Mouse (Mus musculus) brain, adult 2 months (tissue): ENCODE measurements around the gene Slc37a1.
A peak's percentile ranks its signal among the peaks of the same experiment; 100 is the strongest.
"Not testable (repeated sequence)": the region's sequence is repeated elsewhere in the genome, so short reads cannot be mapped to it uniquely, and the experiment has no call there.

Experiments used
- DNase-seq: peaks from one replicate; pipeline ENCODE4 v3.0.0; 2011; ENCODE audit warnings: low read depth, low spot score

Gene Slc37a1

GRCm38 (mm10) chr17:31351984-31352383 lies 65.4 kb downstream of the Slc37a1 start:
- no peak for DNase-seq

- DNase-seq, result peak; percentile 51
Measured at GRCm38 (mm10) chr17:31353255-31353654, 66.7 kb downstream of the Slc37a1 start.

- DNase-seq, result not testable (repeated sequence)
Measured at GRCm38 (mm10) chr17:31354684-31355083, 68.1 kb downstream of the Slc37a1 start.

- DNase-seq, result peak; percentile 53
Measured at GRCm38 (mm10) chr17:31355792-31356502, 69.4 kb downstream of the Slc37a1 start.

- DNase-seq, result peak; percentile 35
Measured at GRCm38 (mm10) chr17:31360582-31360981, 74.0 kb downstream of the Slc37a1 start.

GRCm38 (mm10) chr17:31365586-31366166 lies 79.1 kb downstream of the Slc37a1 start:
- no peak for DNase-seq

GRCm38 (mm10) chr17:31370221-31370620 lies 83.6 kb downstream of the Slc37a1 start:
- no peak for DNase-seq

GRCm38 (mm10) chr17:31370931-31371330 lies 84.3 kb downstream of the Slc37a1 start:
- no peak for DNase-seq

GRCm38 (mm10) chr17:31377961-31378360 lies 91.4 kb downstream of the Slc37a1 start:
- DNase-seq, result peak; percentile 90

GRCm38 (mm10) chr17:31378361-31378761 lies 91.8 kb downstream of the Slc37a1 start:
- DNase-seq, result peak; percentile 73

- no peak for DNase-seq
Measured at GRCm38 (mm10) chr17:31379086-31379485, 92.5 kb downstream of the Slc37a1 start.

- no peak for DNase-seq
Measured at GRCm38 (mm10) chr17:31379863-31380262, 93.3 kb downstream of the Slc37a1 start.

GRCm38 (mm10) chr17:31383320-31383719 lies 96.7 kb downstream of the Slc37a1 start:
- no peak for DNase-seq

- no peak for DNase-seq
Measured at GRCm38 (mm10) chr17:31384968-31385627, 98.5 kb downstream of the Slc37a1 start.

GRCm38 (mm10) chr17:31385671-31386665 lies 99.4 kb downstream of the Slc37a1 start, which contains the start of gene Pde9a:
Gene Pde9a, plus strand, starts transcription at chr17:31386210.
- DNase-seq, result peak; percentile 85

GRCm38 (mm10) chr17:31386766-31387275 lies 100.2 kb downstream of the Slc37a1 start:
- DNase-seq, result no peak

GRCm38 (mm10) chr17:31389432-31390050 lies 102.9 kb downstream of the Slc37a1 start:
- no peak for DNase-seq

- DNase-seq, result no peak
Measured at GRCm38 (mm10) chr17:31391462-31391861, 104.9 kb downstream of the Slc37a1 start.

GRCm38 (mm10) chr17:31392041-31392440 lies 105.4 kb downstream of the Slc37a1 start:
- no peak for DNase-seq

- no peak for DNase-seq
Measured at GRCm38 (mm10) chr17:31393811-31394210, 107.2 kb downstream of the Slc37a1 start.

GRCm38 (mm10) chr17:31400294-31400693 lies 113.7 kb downstream of the Slc37a1 start:
- DNase-seq, result peak; percentile 68
